Mouse (Mus musculus): Measurements from ENCODE around the gene Slc7a4. TPM values are rescaled to one million over a fixed set of nuclear protein-coding genes. Genes with fewer than 3 reads are reported as not detected.
A peak's percentile ranks its signal among the peaks of the same experiment; 100 is the strongest.
"Not testable (repeated sequence)": the region's sequence is repeated elsewhere in the genome, so short reads cannot be mapped to it uniquely, and the experiment has no call there.

Slc7a4 gene
- polyA plus RNA-seq, 1 experiment from 2014 or later: 1.9 TPM

- no peaks in the 10 kb centered on the region; the same call in 1 of the 2 replicates for H3K27me3 ChIP-seq (ENCODE audit: control insufficient read depth, insufficient read depth, low read length)
- peaks cover 26% of the 10 kb centered on the region for H3K4me1 ChIP-seq (replicated peaks; ENCODE audit: control insufficient read depth, insufficient read depth, low read length)
- no peaks in the 10 kb centered on the region for H3K36me3 ChIP-seq (ENCODE audit: control insufficient read depth, insufficient read depth, low read length)
- no peak overlapping the region; the same call in 1 of the 2 replicates for H3K27ac ChIP-seq (ENCODE audit: low read depth, low read length)
- no peaks in the 10 kb centered on the region for H3K9me3 ChIP-seq (ENCODE audit: control insufficient read depth, low read length)
- ATAC-seq (ENCODE audit: low FRiP score) (peak; percentile 41; the same call in 1 of the 2 replicates), DNase-seq (ENCODE audit: low spot score) (peak; percentile 47)
- 0 out of 2 replicates have a peak overlapping the region, but pooled peaks have one; percentile 1 for H3K4me3 ChIP-seq (ENCODE audit: low read depth, low read length)
- peak overlapping the region; percentile 40; the same call in 1 of the 2 replicates for H3K9ac ChIP-seq (ENCODE audit: low read depth, low read length)
- 0% methylated on average over 5 of the region's 5 CpGs for WGBS
- peak overlapping the region; percentile 25 for H3K4me2 ChIP-seq (replicated peaks; ENCODE audit: low read depth, low read length)
Observed at GRCm38 (mm10) chr16:17558811-17559210, 24.2 kb downstream of the Slc7a4 start.

GRCm38 (mm10) chr16:17557947-17558480 lies 25.0 kb downstream of the Slc7a4 start:
- no peaks in the 10 kb centered on the region; the same call in 1 of the 2 replicates for H3K27me3 ChIP-seq (ENCODE audit: control insufficient read depth, insufficient read depth, low read length)
- DNase-seq (ENCODE audit: low spot score) (peak; percentile 85), ATAC-seq (ENCODE audit: low FRiP score) (0 out of 2 replicates have a peak, but pooled peaks have one; percentile 13)
- H3K36me3 ChIP-seq (ENCODE audit: control insufficient read depth, insufficient read depth, low read length): no peaks in the 10 kb centered on the region
- H3K4me3 ChIP-seq (ENCODE audit: low read depth, low read length): no peak overlapping the region
- 0 out of 2 replicates have a peak overlapping the region, but pooled peaks have one; percentile 25 for H3K4me2 ChIP-seq (replicated peaks; ENCODE audit: low read depth, low read length)
- no peak overlapping the region for H3K9ac ChIP-seq (ENCODE audit: low read depth, low read length)
- WGBS: 2% methylated on average over 5 of the region's 5 CpGs
- peaks cover 28% of the 10 kb centered on the region for H3K4me1 ChIP-seq (replicated peaks; ENCODE audit: control insufficient read depth, insufficient read depth, low read length)
- 0 out of 2 replicates have a peak overlapping the region, but pooled peaks have one; percentile 20 for H3K27ac ChIP-seq (ENCODE audit: low read depth, low read length)
- H3K9me3 ChIP-seq (ENCODE audit: control insufficient read depth, low read length): no peaks in the 10 kb centered on the region

GRCm38 (mm10) chr16:17556907-17557306 lies 26.1 kb downstream of the Slc7a4 start:
- no peaks in the 10 kb centered on the region for H3K9me3 ChIP-seq (ENCODE audit: control insufficient read depth, low read length)
- H3K27me3 ChIP-seq (ENCODE audit: control insufficient read depth, insufficient read depth, low read length): no peaks in the 10 kb centered on the region; the same call in 1 of the 2 replicates
- 54% methylated on average over 4 of the region's 4 CpGs for WGBS
- ATAC-seq (ENCODE audit: low FRiP score) (no peak), DNase-seq (ENCODE audit: low spot score) (no peak)
- H3K27ac ChIP-seq (ENCODE audit: low read depth, low read length): no peak overlapping the region
- peaks cover 28% of the 10 kb centered on the region for H3K4me1 ChIP-seq (replicated peaks; ENCODE audit: control insufficient read depth, insufficient read depth, low read length)
- no peaks in the 10 kb centered on the region for H3K36me3 ChIP-seq (ENCODE audit: control insufficient read depth, insufficient read depth, low read length)
- no peak overlapping the region for H3K9ac ChIP-seq (ENCODE audit: low read depth, low read length)
- no peak overlapping the region for H3K4me3 ChIP-seq (ENCODE audit: low read depth, low read length)
- no peak overlapping the region for H3K4me2 ChIP-seq (replicated peaks; ENCODE audit: low read depth, low read length)

- 81% methylated on average over 4 of the region's 4 CpGs for WGBS
Observed at GRCm38 (mm10) chr16:17556180-17556579, 26.8 kb downstream of the Slc7a4 start.

GRCm38 (mm10) chr16:17554702-17555101 lies 28.3 kb downstream of the Slc7a4 start:
- not testable (repeated sequence) for H3K4me3 ChIP-seq (ENCODE audit: low read depth, low read length); H3K9me3 ChIP-seq (ENCODE audit: control insufficient read depth, low read length); H3K9ac ChIP-seq (ENCODE audit: low read depth, low read length); H3K27me3 ChIP-seq (ENCODE audit: control insufficient read depth, insufficient read depth, low read length); H3K36me3 ChIP-seq (ENCODE audit: control insufficient read depth, insufficient read depth, low read length)
- Histone ChIP-seq H3K4me2 (replicated peaks; ENCODE audit: low read depth, low read length) (peak overlapping the region; percentile 6; the same call in 1 of the 2 replicates), H3K27ac (ENCODE audit: low read depth, low read length) (peak overlapping the region; percentile 51), H3K4me1 (replicated peaks; ENCODE audit: control insufficient read depth, insufficient read depth, low read length) (peaks cover 24% of the 10 kb centered on the region)
- WGBS: 10% methylated on average over 4 of the region's 4 CpGs
- ATAC-seq (ENCODE audit: low FRiP score): peak; percentile 60
- peak; percentile 55 for DNase-seq (ENCODE audit: low spot score)

More at GRCm38 (mm10) chr16:17556180-17556579, 26.8 kb downstream of the Slc7a4 start:
- H3K27ac ChIP-seq (ENCODE audit: low read depth, low read length): no peak overlapping the region
- no peak overlapping the region for H3K4me3 ChIP-seq (ENCODE audit: low read depth, low read length)
- ATAC-seq (ENCODE audit: low FRiP score): no peak
- H3K9me3 ChIP-seq (ENCODE audit: control insufficient read depth, low read length): no peaks in the 10 kb centered on the region
- H3K9ac ChIP-seq (ENCODE audit: low read depth, low read length): no peak overlapping the region
- DNase-seq (ENCODE audit: low spot score): no peak
- no peaks in the 10 kb centered on the region for H3K36me3 ChIP-seq (ENCODE audit: control insufficient read depth, insufficient read depth, low read length)
- no peak overlapping the region for H3K4me2 ChIP-seq (replicated peaks; ENCODE audit: low read depth, low read length)
- peaks cover 28% of the 10 kb centered on the region for H3K4me1 ChIP-seq (replicated peaks; ENCODE audit: control insufficient read depth, insufficient read depth, low read length)
- H3K27me3 ChIP-seq (ENCODE audit: control insufficient read depth, insufficient read depth, low read length): no peaks in the 10 kb centered on the region

- Histone ChIP-seq H3K4me2 (replicated peaks; ENCODE audit: low read depth, low read length) (peak overlapping the region; percentile 42), H3K4me1 (replicated peaks; ENCODE audit: control insufficient read depth, insufficient read depth, low read length) (peaks cover 21% of the 10 kb centered on the region), H3K9me3 (ENCODE audit: control insufficient read depth, low read length) (no peaks in the 10 kb centered on the region), H3K36me3 (ENCODE audit: control insufficient read depth, insufficient read depth, low read length) (no peaks in the 10 kb centered on the region), H3K4me3 (ENCODE audit: low read depth, low read length) (0 out of 2 replicates have a peak overlapping the region, but pooled peaks have one; percentile 8), H3K9ac (ENCODE audit: low read depth, low read length) (peak overlapping the region; percentile 42), H3K27me3 (ENCODE audit: control insufficient read depth, insufficient read depth, low read length) (no peaks in the 10 kb centered on the region), H3K27ac (ENCODE audit: low read depth, low read length) (peak overlapping the region; percentile 51)
- ATAC-seq (ENCODE audit: low FRiP score): peak; percentile 83
- 7% methylated on average over 18 of the region's 18 CpGs for WGBS
- DNase-seq (ENCODE audit: low spot score): peak; percentile 52
Observed at GRCm38 (mm10) chr16:17553910-17554685, 28.9 kb downstream of the Slc7a4 start.

- 82% methylated on average over 7 of the region's 7 CpGs for WGBS
- H3K4me2 ChIP-seq (replicated peaks; ENCODE audit: low read depth, low read length): no peak overlapping the region
- peaks cover 10% of the 10 kb centered on the region for H3K4me1 ChIP-seq (replicated peaks; ENCODE audit: control insufficient read depth, insufficient read depth, low read length)
- H3K36me3 ChIP-seq (ENCODE audit: control insufficient read depth, insufficient read depth, low read length): no peaks in the 10 kb centered on the region
- H3K27me3 ChIP-seq (ENCODE audit: control insufficient read depth, insufficient read depth, low read length): no peaks in the 10 kb centered on the region
- H3K9ac ChIP-seq (ENCODE audit: low read depth, low read length): no peak overlapping the region
- no peak overlapping the region for H3K4me3 ChIP-seq (ENCODE audit: low read depth, low read length)
- H3K27ac ChIP-seq (ENCODE audit: low read depth, low read length): no peak overlapping the region
- no peaks in the 10 kb centered on the region for H3K9me3 ChIP-seq (ENCODE audit: control insufficient read depth, low read length)
- DNase-seq (ENCODE audit: low spot score): no peak
- ATAC-seq (ENCODE audit: low FRiP score): no peak
Observed at GRCm38 (mm10) chr16:17552837-17553236, 30.2 kb downstream of the Slc7a4 start.

- H3K9me3 ChIP-seq (ENCODE audit: control insufficient read depth, low read length): no peaks in the 10 kb centered on the region
- no peak overlapping the region for H3K27ac ChIP-seq (ENCODE audit: low read depth, low read length)
- H3K27me3 ChIP-seq (ENCODE audit: control insufficient read depth, insufficient read depth, low read length): no peaks in the 10 kb centered on the region
- DNase-seq (ENCODE audit: low spot score) (no peak), ATAC-seq (ENCODE audit: low FRiP score) (no peak)
- no peaks in the 10 kb centered on the region for H3K4me1 ChIP-seq (replicated peaks; ENCODE audit: control insufficient read depth, insufficient read depth, low read length)
- no peaks in the 10 kb centered on the region for H3K36me3 ChIP-seq (ENCODE audit: control insufficient read depth, insufficient read depth, low read length)
- H3K4me3 ChIP-seq (ENCODE audit: low read depth, low read length): no peak overlapping the region
- no peak overlapping the region for H3K4me2 ChIP-seq (replicated peaks; ENCODE audit: low read depth, low read length)
- 83% methylated on average over 2 of the region's 2 CpGs for WGBS
- no peak overlapping the region for H3K9ac ChIP-seq (ENCODE audit: low read depth, low read length)
Observed at GRCm38 (mm10) chr16:17542632-17543031, 40.4 kb downstream of the Slc7a4 start.
